Mouse (Mus musculus) adrenal gland, adult (tissue): ENCODE data around the gene Sapcd1.
"Not testable (repeated sequence)": the region's sequence is repeated elsewhere in the genome, so short reads cannot be mapped to it uniquely, and the experiment has no call there.

Experiments
- DNase-seq, 2 experiments: peaks; one replicate each; pipeline ENCODE4 v3.0.0; 2022 to 2023; ENCODE audit warnings: low spot score in 1 of 2; ENCODE audit not compliant: inconsistent age in 2 of 2

The Sapcd1 gene

GRCm38 (mm10) chr17:35012430-35012829 lies 15.4 kb downstream of the Sapcd1 start:
- DNase-seq: no peak

- DNase-seq: no peak
Measured at GRCm38 (mm10) chr17:35011440-35011839, 16.4 kb downstream of the Sapcd1 start.

GRCm38 (mm10) chr17:35009586-35009985 lies 18.2 kb downstream of the Sapcd1 start:
- no peak for DNase-seq

GRCm38 (mm10) chr17:35007387-35007991 lies 20.3 kb downstream of the Sapcd1 start:
- DNase-seq: no peak

GRCm38 (mm10) chr17:35005902-35006301 lies 21.9 kb downstream of the Sapcd1 start:
- not testable (repeated sequence) for DNase-seq

- DNase-seq: no peak
Measured at GRCm38 (mm10) chr17:35005158-35005557, 22.7 kb downstream of the Sapcd1 start.

GRCm38 (mm10) chr17:35004075-35004717 lies 23.6 kb downstream of the Sapcd1 start:
- DNase-seq: no peak

- no peak for DNase-seq
Measured at GRCm38 (mm10) chr17:35003022-35003838, 24.6 kb downstream of the Sapcd1 start.

- DNase-seq: no peak
Measured at GRCm38 (mm10) chr17:35002153-35002865, 25.5 kb downstream of the Sapcd1 start.

GRCm38 (mm10) chr17:35001452-35002152 lies 26.2 kb downstream of the Sapcd1 start:
- DNase-seq: no peak

GRCm38 (mm10) chr17:35000717-35001451 lies 26.9 kb downstream of the Sapcd1 start, which contains the start of gene Vars:
TSS of gene Vars (plus strand) at chr17:35000987.
- peak; percentile 92 to 97 for DNase-seq

GRCm38 (mm10) chr17:34999871-35000716 lies 27.7 kb downstream of the Sapcd1 start:
- DNase-seq: not testable (repeated sequence)

- DNase-seq: no peak
Measured at GRCm38 (mm10) chr17:34998526-34999430, 29.0 kb downstream of the Sapcd1 start.

GRCm38 (mm10) chr17:34997142-34997483 lies 30.7 kb downstream of the Sapcd1 start:
- no peak for DNase-seq

GRCm38 (mm10) chr17:34996411-34997141 lies 31.2 kb downstream of the Sapcd1 start:
- DNase-seq: no peak

- not testable (repeated sequence) for DNase-seq
Measured at GRCm38 (mm10) chr17:34995927-34996326, 31.9 kb downstream of the Sapcd1 start.

- DNase-seq: not testable (repeated sequence)
Measured at GRCm38 (mm10) chr17:34995192-34995591, 32.6 kb downstream of the Sapcd1 start.
